Mouse (Mus musculus): Measurements from ENCODE around the gene Fcgr2b.

- TF ChIP-seq CTCF (IDR thresholded peaks at IDR 0.05; ENCODE audit: borderline replicate concordance, insufficient read depth, low read depth, low read length) (no peak), POLR2A (IDR thresholded peaks at IDR 0.05; ENCODE audit: borderline replicate concordance, insufficient read depth, low read length) (no peak)
These were observed 37.1 kb downstream of the Fcgr2b start for GRCm38 (mm10) chr1:170939255-170939654.
